8 mouse cellular contexts compared by ENCODE assay signal in the genomic region with DNA sequence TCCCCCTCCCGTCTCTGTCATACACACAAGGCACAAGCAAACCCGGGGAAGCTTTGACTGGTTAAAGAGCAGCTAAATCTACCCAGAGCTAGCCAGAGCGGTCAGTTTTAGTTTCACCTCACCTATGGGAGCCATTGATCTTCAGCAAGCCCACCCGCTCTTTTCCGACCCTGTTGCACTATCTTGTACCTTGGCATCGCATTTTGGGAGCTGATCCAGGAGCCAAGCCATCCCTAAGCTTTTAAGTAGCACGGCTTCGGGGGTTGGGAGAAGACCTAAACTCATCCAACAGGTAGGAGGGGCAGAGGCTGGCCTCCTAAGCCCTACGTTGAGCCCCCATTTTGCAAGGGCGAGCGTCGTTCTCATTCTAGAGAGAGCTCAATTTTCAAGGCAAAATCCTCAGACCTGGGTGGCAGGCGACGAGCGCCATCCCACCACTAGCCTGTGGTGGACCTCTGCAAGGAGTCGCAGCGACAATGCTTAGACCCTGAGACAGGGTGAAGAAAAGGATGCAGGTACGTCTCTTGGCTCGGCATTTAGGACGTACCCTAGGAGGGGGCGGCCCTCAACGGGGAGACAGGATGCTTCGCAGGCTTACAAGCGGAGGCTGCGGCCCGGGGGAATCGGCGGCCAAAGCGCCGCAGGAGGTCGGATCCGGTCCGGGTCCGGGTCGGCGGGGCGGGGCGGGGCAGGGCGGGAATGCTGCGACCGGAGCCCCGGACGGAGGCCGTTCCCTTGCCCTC. TPM values are rescaled to one million over a fixed set of nuclear protein-coding genes. Genes with fewer than 3 reads are reported as not detected.
A peak's percentile ranks its signal among the peaks of the same experiment; 100 is the strongest.
DNase-seq lines count a peak whose midpoint lies in the region; ATAC-seq lines count a peak whose summit lies in the region.

No protein-coding gene starts in this region.

- ATAC-seq in cerebellum, adult (ENCODE audit: insufficient number of reproducible peaks, low FRiP score, low TSS enrichment), result peak; percentile 45; the same call in 1 of the 2 replicates
- ATAC-seq in lung, embryonic 15.5 days (ENCODE audit: borderline replicate concordance, extremely low read depth, low FRiP score, low TSS enrichment), result peak; percentile 71
- peak; percentile 72 for ATAC-seq in forebrain, embryonic 14.5 days
- ATAC-seq in limb, embryonic 13.5 days (ENCODE audit: low FRiP score, low read depth), result peak; percentile 76
- ATAC-seq in neutrophil, adult 5-6 weeks (ENCODE audit: extremely low read depth, insufficient number of reproducible peaks, low FRiP score, poor library complexity, severe bottlenecking), result 0 out of 2 replicates have a peak, but pooled peaks have one; percentile 8

- 1% methylated on average over 44 of the region's 44 CpGs for WGBS in lung, embryonic 15.5 days
- WGBS in forebrain, embryonic 14.5 days, result 1% methylated on average over 42 of the region's 44 CpGs
- WGBS in limb, embryonic 13.5 days, result 1% methylated on average over 44 of the region's 44 CpGs

- peak overlapping the region; percentile 80 for H3K4me2 ChIP-seq in lung, embryonic 15.5 days
- peak overlapping the region; percentile 58 for H3K4me2 ChIP-seq in forebrain, embryonic 14.5 days (ENCODE audit: low read length)
- peak overlapping the region; percentile 90 for H3K4me2 ChIP-seq in limb, embryonic 13.5 days (replicated peaks)

- peak overlapping the region; percentile 86 for H3K27ac ChIP-seq in lung, embryonic 15.5 days
- H3K27ac ChIP-seq in forebrain, embryonic 14.5 days (ENCODE audit: low read depth, low read length), result peak overlapping the region; percentile 91; the same call in 1 of the 2 replicates
- peak overlapping the region; percentile 89 for H3K27ac ChIP-seq in limb, embryonic 13.5 days

- no peaks in the 10 kb centered on the region for H3K27me3 ChIP-seq in lung, embryonic 15.5 days
- H3K27me3 ChIP-seq in forebrain, embryonic 14.5 days (replicated peaks; ENCODE audit: control insufficient read depth, insufficient read depth, low read length), result no peaks in the 10 kb centered on the region
- H3K27me3 ChIP-seq in limb, embryonic 13.5 days, result no peaks in the 10 kb centered on the region

- H3K4me3 ChIP-seq in lung, embryonic 15.5 days, result peak overlapping the region; percentile 61
- peak overlapping the region; percentile 68 for H3K4me3 ChIP-seq in forebrain, embryonic 14.5 days (ENCODE audit: low read depth, low read length)
- peak overlapping the region; percentile 85 for H3K4me3 ChIP-seq in limb, embryonic 13.5 days

- DNase-seq in cerebellum, postnatal 4 days (ENCODE audit: low spot score in 2 of 2), result no peak
- DNase-seq in lung, postnatal 25 days (ENCODE audit: low spot score), result no peak
- DNase-seq in forebrain, embryonic 14.5 days (ENCODE audit: low spot score), result no peak
- no peak for DNase-seq in right cerebral cortex, adult 18-20 months

- H3K36me3 ChIP-seq in lung, embryonic 15.5 days, result no peaks in the 10 kb centered on the region
- no peaks in the 10 kb centered on the region for H3K36me3 ChIP-seq in forebrain, embryonic 14.5 days (ENCODE audit: control insufficient read depth, insufficient read depth, low read length)
- H3K36me3 ChIP-seq in limb, embryonic 13.5 days, result peaks cover 9% of the 10 kb centered on the region

- H3K9me3 ChIP-seq in lung, embryonic 15.5 days, result no peaks in the 10 kb centered on the region
- H3K9me3 ChIP-seq in forebrain, embryonic 14.5 days (replicated peaks; ENCODE audit: control insufficient read depth, low read length), result no peaks in the 10 kb centered on the region
- no peaks in the 10 kb centered on the region for H3K9me3 ChIP-seq in limb, embryonic 13.5 days

- H3K4me1 ChIP-seq in lung, embryonic 15.5 days, result peaks cover 15% of the 10 kb centered on the region
- peaks cover 21% of the 10 kb centered on the region for H3K4me1 ChIP-seq in forebrain, embryonic 14.5 days (ENCODE audit: control insufficient read depth, insufficient read depth, low read length)
- peaks cover 20% of the 10 kb centered on the region for H3K4me1 ChIP-seq in limb, embryonic 13.5 days

- H3K9ac ChIP-seq in lung, embryonic 15.5 days, result peak overlapping the region; percentile 90
- H3K9ac ChIP-seq in forebrain, embryonic 14.5 days (ENCODE audit: low read length), result peak overlapping the region; percentile 86
- peak overlapping the region; percentile 76 for H3K9ac ChIP-seq in limb, embryonic 13.5 days

RNA-seq across cellular contexts. Expression of a gene that starts 0.5 kb away (rescaled TPM):
- 6.5 and 8.1 TPM in 2 replicates for polyA plus RNA-seq in lung, embryonic 15.5 days (2015; fragmentation: Nextera tagmentation; extraction: Ambion mirVana)
- 8.4 and 8.9 TPM in 2 replicates for polyA plus RNA-seq in forebrain, embryonic 14.5 days (2014; fragmentation: Nextera tagmentation; extraction: Ambion mirVana)
- 11.2 and 12.5 TPM in 2 replicates for polyA plus RNA-seq in limb, embryonic 13.5 days (2015; fragmentation: Nextera tagmentation; extraction: Ambion mirVana)
- 43.1 and 46.3 TPM in 2 replicates for total RNA-seq in neutrophil, adult 5-6 weeks (2017)

RNA-seq across cellular contexts. Expression of a gene that starts 9.6 kb away (rescaled TPM):
- 8.3 and 9.5 TPM in 2 replicates for polyA plus RNA-seq in lung, embryonic 15.5 days (2015; fragmentation: Nextera tagmentation; extraction: Ambion mirVana)
- polyA plus RNA-seq in forebrain, embryonic 14.5 days (2014; fragmentation: Nextera tagmentation; extraction: Ambion mirVana), result 16.4 and 17.0 TPM in 2 replicates
- 10.1 and 10.7 TPM in 2 replicates for polyA plus RNA-seq in limb, embryonic 13.5 days (2015; fragmentation: Nextera tagmentation; extraction: Ambion mirVana)
- 40.9 and 50.9 TPM in 2 replicates for total RNA-seq in neutrophil, adult 5-6 weeks (2017)

RNA-seq across cellular contexts. Expression of a gene that starts 30.5 kb away (rescaled TPM):
- polyA plus RNA-seq in lung, embryonic 15.5 days (2015; fragmentation: Nextera tagmentation; extraction: Ambion mirVana), result 31.4 and 32.5 TPM in 2 replicates
- polyA plus RNA-seq in forebrain, embryonic 14.5 days (2014; fragmentation: Nextera tagmentation; extraction: Ambion mirVana), result 21.6 and 24.1 TPM in 2 replicates
- polyA plus RNA-seq in limb, embryonic 13.5 days (2015; fragmentation: Nextera tagmentation; extraction: Ambion mirVana), result 25.3 and 27.9 TPM in 2 replicates
- 10.1 and 11.2 TPM in 2 replicates for total RNA-seq in neutrophil, adult 5-6 weeks (2017)

RNA-seq across cellular contexts. Expression of a gene that starts 46.4 kb away (rescaled TPM):
- 13.2 and 14.7 TPM in 2 replicates for polyA plus RNA-seq in lung, embryonic 15.5 days (2015; fragmentation: Nextera tagmentation; extraction: Ambion mirVana)
- 2.2 and 2.5 TPM in 2 replicates for polyA plus RNA-seq in forebrain, embryonic 14.5 days (2014; fragmentation: Nextera tagmentation; extraction: Ambion mirVana)
- polyA plus RNA-seq in limb, embryonic 13.5 days (2015; fragmentation: Nextera tagmentation; extraction: Ambion mirVana), result 8.6 and 10.0 TPM in 2 replicates
- total RNA-seq in neutrophil, adult 5-6 weeks (2017), result 1.0 and 1.8 TPM in 2 replicates

RNA-seq across cellular contexts. Expression of a gene that starts 47.4 kb away (rescaled TPM):
- 16.2 and 16.7 TPM in 2 replicates for polyA plus RNA-seq in lung, embryonic 15.5 days (2015; fragmentation: Nextera tagmentation; extraction: Ambion mirVana)
- polyA plus RNA-seq in forebrain, embryonic 14.5 days (2014; fragmentation: Nextera tagmentation; extraction: Ambion mirVana), result 12.8 and 17.4 TPM in 2 replicates
- 17.2 and 19.2 TPM in 2 replicates for polyA plus RNA-seq in limb, embryonic 13.5 days (2015; fragmentation: Nextera tagmentation; extraction: Ambion mirVana)
- 1.3 and 3.9 TPM in 2 replicates for total RNA-seq in neutrophil, adult 5-6 weeks (2017)

Comparison
In these comparisons a context has a peak if more than half of its experiments do, and no peak if none do; other contexts are left out.
1. ATAC-seq: peak in every context shown above with its lines; median percentile 76 in limb, embryonic 13.5 days; 72 in forebrain, embryonic 14.5 days; 71 in lung, embryonic 15.5 days; 45 in cerebellum, adult; 8 in neutrophil, adult 5-6 weeks.